In the genomic region with DNA sequence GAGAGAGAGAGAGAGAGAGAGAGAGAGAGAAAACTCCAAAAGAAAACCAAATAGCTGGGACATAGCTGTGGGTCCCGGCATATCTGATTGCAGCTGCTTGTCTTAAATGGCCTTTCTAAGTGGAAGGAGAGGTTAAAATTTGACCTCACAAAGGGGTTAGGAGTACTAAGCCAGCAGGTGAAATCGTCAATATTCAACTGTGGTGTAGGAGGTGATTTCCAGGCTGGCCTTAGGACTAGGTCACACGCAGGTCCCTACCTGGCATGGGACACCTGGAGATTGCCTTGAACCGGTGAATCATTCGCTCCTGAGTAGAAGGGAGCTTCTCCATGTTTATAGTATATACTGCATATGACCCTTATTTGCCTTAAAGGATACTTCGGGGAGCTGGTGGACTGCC, we compare ENCODE assay signal across 13 mouse cellular contexts. TPM values are rescaled to one million over a fixed set of nuclear protein-coding genes. Genes with fewer than 3 reads are reported as not detected.
DNase-seq lines count a peak whose midpoint lies in the region; ATAC-seq and TF ChIP-seq lines count a peak whose summit lies in the region.
"Had no signal": no experiment of that assay in that cellular context is flagged by ENCODE, and none has a peak within 500 bp of the region (broad histone marks: within the 10 kb centered on the region; RNA-seq: fewer than 3 reads in every experiment).

No protein-coding gene starts in this region.

- TF ChIP-seq CTCF in midbrain, postnatal 0 days (IDR thresholded peaks at IDR 0.05): no peak

- H3K27ac ChIP-seq in heart, embryonic 13.5 days (replicated peaks): no peak overlapping the region
- H3K27ac ChIP-seq in midbrain, postnatal 0 days (ENCODE audit: low read depth, low read length): no peak overlapping the region
- H3K27ac ChIP-seq in midbrain, embryonic 16.5 days (ENCODE audit: low read length): no peak overlapping the region
- H3K27ac ChIP-seq in liver, embryonic 11.5 days (ENCODE audit: low read depth, low read length): no peak overlapping the region
- no peak overlapping the region for H3K27ac ChIP-seq in stomach, embryonic 16.5 days (ENCODE audit: low read length)
- H3K27ac ChIP-seq: forebrain, embryonic 13.5 days had no signal

- H3K9ac ChIP-seq in heart, embryonic 13.5 days: no peak overlapping the region
- H3K9ac ChIP-seq in midbrain, postnatal 0 days (replicated peaks; ENCODE audit: low read length, poor library complexity, severe bottlenecking): no peak overlapping the region
- H3K9ac ChIP-seq in midbrain, embryonic 16.5 days (ENCODE audit: low read depth, low read length): no peak overlapping the region
- H3K9ac ChIP-seq in liver, embryonic 11.5 days (ENCODE audit: low read depth, low read length): no peak overlapping the region
- H3K9ac ChIP-seq in stomach, embryonic 16.5 days (ENCODE audit: low read length): no peak overlapping the region

- no peaks in the 10 kb centered on the region for H3K9me3 ChIP-seq in heart, embryonic 13.5 days
- no peaks in the 10 kb centered on the region for H3K9me3 ChIP-seq in midbrain, postnatal 0 days (ENCODE audit: low read length)
- H3K9me3 ChIP-seq in midbrain, embryonic 16.5 days (replicated peaks; ENCODE audit: control insufficient read depth, low read length, poor library complexity, severe bottlenecking): no peaks in the 10 kb centered on the region
- no peaks in the 10 kb centered on the region for H3K9me3 ChIP-seq in liver, embryonic 11.5 days (ENCODE audit: control insufficient read depth, low read length)
- H3K9me3 ChIP-seq in stomach, embryonic 16.5 days (replicated peaks; ENCODE audit: control insufficient read depth, low read length): no peaks in the 10 kb centered on the region
- H3K9me3 ChIP-seq: forebrain, embryonic 13.5 days had no signal

- ATAC-seq in heart, embryonic 13.5 days (ENCODE audit: extremely low read depth, insufficient number of reproducible peaks, low FRiP score, low TSS enrichment): no peak
- no peak for ATAC-seq in midbrain, postnatal 0 days (ENCODE audit: low FRiP score)
- ATAC-seq in midbrain, embryonic 16.5 days: no peak
- no peak for ATAC-seq in liver, embryonic 11.5 days (replicated peaks; ENCODE audit: low FRiP score)
- ATAC-seq in stomach, embryonic 16.5 days (ENCODE audit: insufficient read depth, low FRiP score): no peak

- WGBS in heart, embryonic 13.5 days: 56% methylated on average over 6 of the region's 6 CpGs
- WGBS in midbrain, postnatal 0 days: 62% methylated on average over 6 of the region's 6 CpGs
- 59% methylated on average over 6 of the region's 6 CpGs for WGBS in midbrain, embryonic 16.5 days
- 45% methylated on average over 6 of the region's 6 CpGs for WGBS in liver, embryonic 11.5 days
- 50% methylated on average over 6 of the region's 6 CpGs for WGBS in stomach, embryonic 16.5 days

- H3K4me3 ChIP-seq in heart, embryonic 13.5 days: peak overlapping the region; percentile 71; the same call in 1 of the 2 replicates
- H3K4me3 ChIP-seq in midbrain, postnatal 0 days (ENCODE audit: low read depth, low read length): peak overlapping the region; percentile 50; the same call in 1 of the 2 replicates
- H3K4me3 ChIP-seq in midbrain, embryonic 16.5 days (ENCODE audit: low read depth, low read length): no peak overlapping the region
- H3K4me3 ChIP-seq in liver, embryonic 11.5 days (ENCODE audit: low read depth, low read length): no peak overlapping the region
- H3K4me3 ChIP-seq in stomach, embryonic 16.5 days (replicated peaks; ENCODE audit: low read length): peak overlapping the region; percentile 64

- no peaks in the 10 kb centered on the region for H3K36me3 ChIP-seq in heart, embryonic 13.5 days
- H3K36me3 ChIP-seq in midbrain, postnatal 0 days (ENCODE audit: insufficient read depth, low read length): no peaks in the 10 kb centered on the region
- no peaks in the 10 kb centered on the region for H3K36me3 ChIP-seq in midbrain, embryonic 16.5 days (ENCODE audit: control insufficient read depth, insufficient read depth, low read length)
- H3K36me3 ChIP-seq in liver, embryonic 11.5 days (ENCODE audit: control insufficient read depth, insufficient read depth, low read length): no peaks in the 10 kb centered on the region
- no peaks in the 10 kb centered on the region for H3K36me3 ChIP-seq in stomach, embryonic 16.5 days (ENCODE audit: control insufficient read depth, insufficient read depth, low read length)

- H3K4me2 ChIP-seq in heart, embryonic 13.5 days: peak overlapping the region; percentile 98
- H3K4me2 ChIP-seq in midbrain, postnatal 0 days (ENCODE audit: low read depth, low read length, poor library complexity, severe bottlenecking): no peak overlapping the region
- H3K4me2 ChIP-seq in midbrain, embryonic 16.5 days (ENCODE audit: low read length): no peak overlapping the region
- peak overlapping the region; percentile 75 for H3K4me2 ChIP-seq in liver, embryonic 11.5 days
- peak overlapping the region; percentile 100; the same call in 1 of the 2 replicates for H3K4me2 ChIP-seq in stomach, embryonic 16.5 days (ENCODE audit: low read depth, low read length)

- H3K4me1 ChIP-seq in heart, embryonic 13.5 days: peaks cover 17% of the 10 kb centered on the region
- no peaks in the 10 kb centered on the region for H3K4me1 ChIP-seq in midbrain, postnatal 0 days (ENCODE audit: insufficient read depth, low read length)
- peaks cover 11% of the 10 kb centered on the region for H3K4me1 ChIP-seq in midbrain, embryonic 16.5 days (ENCODE audit: control insufficient read depth, insufficient read depth, low read length)
- H3K4me1 ChIP-seq in liver, embryonic 11.5 days (replicated peaks; ENCODE audit: control insufficient read depth, insufficient read depth, low read length): no peaks in the 10 kb centered on the region
- peaks cover 6% of the 10 kb centered on the region; the same call in 1 of the 2 replicates for H3K4me1 ChIP-seq in stomach, embryonic 16.5 days (ENCODE audit: control insufficient read depth, insufficient read depth, low read length)

- no peak for DNase-seq in heart, postnatal 4 days
- no peak for DNase-seq in midbrain, postnatal 0 days (ENCODE audit: low spot score)
- DNase-seq in liver, embryonic 11.5 days (ENCODE audit: low spot score): no peak
- no peak for DNase-seq in ovary, postnatal 36 days (ENCODE audit: low spot score)
- no peak for DNase-seq in thymus, postnatal 4 days
- DNase-seq: cerebellum, adult 9-10 months; kidney, postnatal 10 days had no signal

- peaks cover 81% of the 10 kb centered on the region for H3K27me3 ChIP-seq in heart, embryonic 13.5 days (replicated peaks)
- H3K27me3 ChIP-seq in midbrain, postnatal 0 days (ENCODE audit: insufficient read depth, low read length): peaks cover 49% of the 10 kb centered on the region
- H3K27me3 ChIP-seq in midbrain, embryonic 16.5 days (ENCODE audit: control insufficient read depth, insufficient read depth, low read depth, low read length): peaks cover 59% of the 10 kb centered on the region
- H3K27me3 ChIP-seq in liver, embryonic 11.5 days (replicated peaks; ENCODE audit: control insufficient read depth, insufficient read depth, low read length): peaks cover 70% of the 10 kb centered on the region
- peaks cover 38% of the 10 kb centered on the region for H3K27me3 ChIP-seq in stomach, embryonic 16.5 days (ENCODE audit: control insufficient read depth, insufficient read depth, low read length)

RNA-seq across cellular contexts. Expression of a gene that starts 1.4 kb away (rescaled TPM):
- 0.15 and 0.31 TPM in 2 replicates for polyA plus RNA-seq in heart, embryonic 13.5 days (2015; fragmentation: Nextera tagmentation; extraction: Ambion mirVana)
- under 1 TPM in 1 of 2 experiments, not detected in 1; 0.14 TPM for total RNA-seq in heart, postnatal 4 days (2021)
- 12.9 and 13.8 TPM in 2 replicates for total RNA-seq in midbrain, postnatal 0 days (2014; rRNA removed)
- 17.8 and 19.1 TPM in 2 replicates for polyA plus RNA-seq in midbrain, postnatal 0 days (2015; fragmentation: Nextera tagmentation; extraction: Ambion mirVana)
- 10.4 and 11.0 TPM in 2 replicates for polyA plus RNA-seq in midbrain, embryonic 16.5 days (2015; fragmentation: Nextera tagmentation; extraction: Ambion mirVana)
- 3.8 and 4.8 TPM in 2 replicates for polyA plus RNA-seq in liver, embryonic 11.5 days (2014; fragmentation: Nextera tagmentation; extraction: Ambion mirVana)
- polyA plus RNA-seq in stomach, embryonic 16.5 days (2015; fragmentation: Nextera tagmentation; extraction: Ambion mirVana): 45.3 and 72.8 TPM in 2 replicates
- total RNA-seq: heart, adult 8-10 months; megakaryocyte-erythroid progenitor cell, adult 5-6 weeks had no signal

RNA-seq across cellular contexts. Expression of a gene that starts 12.6 kb away (rescaled TPM):
- not detected in 2 replicates for polyA plus RNA-seq in heart, embryonic 13.5 days (2015; fragmentation: Nextera tagmentation; extraction: Ambion mirVana)
- not detected for total RNA-seq in heart, postnatal 4 days (2021)
- 0.99 TPM in 1 of 2 replicates, not detected in the other for total RNA-seq in midbrain, postnatal 0 days (2014; rRNA removed)
- 0.18 and 0.23 TPM in 2 replicates for polyA plus RNA-seq in midbrain, postnatal 0 days (2015; fragmentation: Nextera tagmentation; extraction: Ambion mirVana)
- not detected in 2 replicates for polyA plus RNA-seq in midbrain, embryonic 16.5 days (2015; fragmentation: Nextera tagmentation; extraction: Ambion mirVana)
- not detected in 2 replicates for polyA plus RNA-seq in liver, embryonic 11.5 days (2014; fragmentation: Nextera tagmentation; extraction: Ambion mirVana)
- polyA plus RNA-seq in stomach, embryonic 16.5 days (2015; fragmentation: Nextera tagmentation; extraction: Ambion mirVana): not detected in 2 replicates
- total RNA-seq: heart, adult 8-10 months; megakaryocyte-erythroid progenitor cell, adult 5-6 weeks had no signal
- polyA plus RNA-seq: forebrain, embryonic 13.5 days had no signal

RNA-seq across cellular contexts. Expression of a gene that starts 30.3 kb away (rescaled TPM):
- polyA plus RNA-seq in heart, embryonic 13.5 days (2015; fragmentation: Nextera tagmentation; extraction: Ambion mirVana): 0.10 and 0.27 TPM in 2 replicates
- not detected for total RNA-seq in heart, postnatal 4 days (2021)
- 17.6 and 21.0 TPM in 2 replicates for total RNA-seq in midbrain, postnatal 0 days (2014; rRNA removed)
- 21.4 and 24.4 TPM in 2 replicates for polyA plus RNA-seq in midbrain, postnatal 0 days (2015; fragmentation: Nextera tagmentation; extraction: Ambion mirVana)
- 15.3 and 16.0 TPM in 2 replicates for polyA plus RNA-seq in midbrain, embryonic 16.5 days (2015; fragmentation: Nextera tagmentation; extraction: Ambion mirVana)
- polyA plus RNA-seq in liver, embryonic 11.5 days (2014; fragmentation: Nextera tagmentation; extraction: Ambion mirVana): 0.21 and 0.23 TPM in 2 replicates
- 12.7 and 19.2 TPM in 2 replicates for polyA plus RNA-seq in stomach, embryonic 16.5 days (2015; fragmentation: Nextera tagmentation; extraction: Ambion mirVana)
- total RNA-seq: heart, adult 8-10 months; megakaryocyte-erythroid progenitor cell, adult 5-6 weeks had no signal

RNA-seq across cellular contexts. Expression of a gene that starts 45.2 kb away (rescaled TPM):
- 19.9 and 23.8 TPM in 2 replicates for polyA plus RNA-seq in heart, embryonic 13.5 days (2015; fragmentation: Nextera tagmentation; extraction: Ambion mirVana)
- total RNA-seq in heart, postnatal 4 days (2021): 10 to 100 TPM; 33.4 to 39.4 TPM
- 0.05 and 0.09 TPM in 2 replicates for total RNA-seq in midbrain, postnatal 0 days (2014; rRNA removed)
- 0.31 and 0.62 TPM in 2 replicates for polyA plus RNA-seq in midbrain, postnatal 0 days (2015; fragmentation: Nextera tagmentation; extraction: Ambion mirVana)
- polyA plus RNA-seq in midbrain, embryonic 16.5 days (2015; fragmentation: Nextera tagmentation; extraction: Ambion mirVana): 0.21 and 0.61 TPM in 2 replicates
- polyA plus RNA-seq in liver, embryonic 11.5 days (2014; fragmentation: Nextera tagmentation; extraction: Ambion mirVana): 0.15 and 0.17 TPM in 2 replicates
- 0.69 and 2.0 TPM in 2 replicates for polyA plus RNA-seq in stomach, embryonic 16.5 days (2015; fragmentation: Nextera tagmentation; extraction: Ambion mirVana)
- total RNA-seq: megakaryocyte-erythroid progenitor cell, adult 5-6 weeks had no signal
- polyA plus RNA-seq: forebrain, embryonic 13.5 days had no signal

Comparison
In these comparisons a context has a peak if more than half of its experiments do, and no peak if none do; other contexts are left out.
1. H3K4me3 ChIP-seq: peak in heart, embryonic 13.5 days (single experiment), midbrain, postnatal 0 days (single experiment) and stomach, embryonic 16.5 days (single experiment); none in midbrain, embryonic 16.5 days (single experiment) and liver, embryonic 11.5 days (single experiment).
2. H3K4me2 ChIP-seq: peak in heart, embryonic 13.5 days (single experiment), liver, embryonic 11.5 days (single experiment) and stomach, embryonic 16.5 days (single experiment); none in midbrain, postnatal 0 days (single experiment) and midbrain, embryonic 16.5 days (single experiment).
3. RNA of a gene that starts 30.3 kb away (polyA plus RNA-seq): 21.4 to 24.4 TPM in midbrain, postnatal 0 days, 15.3 to 16.0 TPM in midbrain, embryonic 16.5 days and 12.7 to 19.2 TPM in stomach, embryonic 16.5 days; 0.10 to 0.27 TPM in heart, embryonic 13.5 days and 0.21 to 0.23 TPM in liver, embryonic 11.5 days; every median in the first group is over 10 times any median in the second.